ENCODE assay signal across 15 mouse cellular contexts in genomic region chr9:62537941-62538340, GRCm38 (mm10). TPM values are rescaled to one million over a fixed set of nuclear protein-coding genes. Genes with fewer than 3 reads are reported as not detected.
DNase-seq lines count a peak whose midpoint lies in the region; ATAC-seq and TF ChIP-seq lines count a peak whose summit lies in the region.
"Had no signal": no experiment of that assay in that cellular context is flagged by ENCODE, and none has a peak within 500 bp of the region (broad histone marks: within the 10 kb centered on the region; RNA-seq: fewer than 3 reads in every experiment).

No protein-coding gene starts in this region.

- H3K9ac ChIP-seq in hindbrain, postnatal 0 days (replicated peaks; ENCODE audit: low read length): no peak overlapping the region
- no peak overlapping the region for H3K9ac ChIP-seq in hindbrain, embryonic 11.5 days (ENCODE audit: low read depth, low read length)
- H3K9ac ChIP-seq in midbrain, postnatal 0 days (replicated peaks; ENCODE audit: low read length, poor library complexity, severe bottlenecking): no peak overlapping the region
- H3K9ac ChIP-seq in midbrain, embryonic 14.5 days (replicated peaks; ENCODE audit: low read length): no peak overlapping the region
- H3K9ac ChIP-seq: embryonic facial prominence, embryonic 15.5 days; heart, embryonic 12.5 days; liver, embryonic 14.5 days had no signal

- H3K27ac ChIP-seq in hindbrain, postnatal 0 days: peak overlapping the region; percentile 95; the same call in 1 of the 2 replicates
- H3K27ac ChIP-seq in hindbrain, embryonic 11.5 days (ENCODE audit: low read depth, low read length): no peak overlapping the region
- 0 out of 2 replicates have a peak overlapping the region, but pooled peaks have one; percentile 97 for H3K27ac ChIP-seq in midbrain, postnatal 0 days (ENCODE audit: low read depth, low read length)
- no peak overlapping the region for H3K27ac ChIP-seq in midbrain, embryonic 14.5 days (replicated peaks; ENCODE audit: low read depth, low read length)
- H3K27ac ChIP-seq in thymus, adult 2 months (ENCODE audit: control insufficient read depth, insufficient read depth, low read length): no peak overlapping the region
- H3K27ac ChIP-seq: liver, embryonic 14.5 days had no signal

- no peak for TF ChIP-seq POLR2A in thymus, adult 2 months (IDR thresholded peaks at IDR 0.05; ENCODE audit: control insufficient read depth, extremely low read depth, insufficient read depth, low read length, poor library complexity)

- peaks cover 53% of the 10 kb centered on the region for H3K4me1 ChIP-seq in hindbrain, postnatal 0 days (ENCODE audit: insufficient read depth, low read length)
- H3K4me1 ChIP-seq in hindbrain, embryonic 11.5 days (replicated peaks; ENCODE audit: control insufficient read depth, insufficient read depth, low read length): peaks cover 13% of the 10 kb centered on the region
- peaks cover 14% of the 10 kb centered on the region for H3K4me1 ChIP-seq in midbrain, postnatal 0 days (ENCODE audit: insufficient read depth, low read length)
- peaks cover 46% of the 10 kb centered on the region for H3K4me1 ChIP-seq in midbrain, embryonic 14.5 days (ENCODE audit: control insufficient read depth, insufficient read depth, low read length)
- peaks cover 41% of the 10 kb centered on the region for H3K4me1 ChIP-seq in thymus, adult 2 months (replicated peaks; ENCODE audit: control insufficient read depth, insufficient read depth, low read length)

- no peak for ATAC-seq in hindbrain, postnatal 0 days
- ATAC-seq in hindbrain, embryonic 11.5 days (ENCODE audit: low FRiP score): no peak
- no peak for ATAC-seq in midbrain, postnatal 0 days (ENCODE audit: low FRiP score)
- ATAC-seq in midbrain, embryonic 14.5 days (ENCODE audit: low FRiP score, low TSS enrichment): no peak

- no peak for DNase-seq in hindbrain, postnatal 0 days (ENCODE audit: low spot score)
- DNase-seq in hindbrain, embryonic 11.5 days (ENCODE audit: low spot score): no peak
- DNase-seq in midbrain, postnatal 0 days (ENCODE audit: low spot score): no peak
- no peak for DNase-seq in midbrain, embryonic 14.5 days
- DNase-seq in thymus, adult 2 months: peak; percentile 47
- DNase-seq in thymus, postnatal 36 days: peak; percentile 51 to 73
- no peak for DNase-seq in natural killer cell, adult 2 months (ENCODE audit: low spot score in 2 of 2)
- DNase-seq: adrenal gland, adult 2 months; gastrocnemius, adult 2 months; heart, postnatal 14 days; right cerebral cortex, postnatal 25 days had no signal

- H3K27me3 ChIP-seq in hindbrain, postnatal 0 days (ENCODE audit: insufficient read depth, low read length): no peaks in the 10 kb centered on the region
- H3K27me3 ChIP-seq in hindbrain, embryonic 11.5 days (ENCODE audit: control insufficient read depth, insufficient read depth, low read length): no peaks in the 10 kb centered on the region
- no peaks in the 10 kb centered on the region for H3K27me3 ChIP-seq in midbrain, postnatal 0 days (ENCODE audit: insufficient read depth, low read length)
- H3K27me3 ChIP-seq in midbrain, embryonic 14.5 days (ENCODE audit: control insufficient read depth, insufficient read depth, low read length): no peaks in the 10 kb centered on the region
- no peaks in the 10 kb centered on the region for H3K27me3 ChIP-seq in thymus, adult 2 months (ENCODE audit: control insufficient read depth, insufficient read depth, low read length)
- H3K27me3 ChIP-seq: embryonic facial prominence, embryonic 15.5 days; neural tube, embryonic 12.5 days had no signal

- WGBS in hindbrain, postnatal 0 days: 72% methylated on average over 6 of the region's 6 CpGs
- 84% methylated on average over 6 of the region's 6 CpGs for WGBS in hindbrain, embryonic 11.5 days
- WGBS in midbrain, postnatal 0 days: 85% methylated on average over 6 of the region's 6 CpGs
- WGBS in midbrain, embryonic 14.5 days: 84% methylated on average over 6 of the region's 6 CpGs
- WGBS in thymus, adult 2 months: 66% methylated on average over 6 of the region's 6 CpGs

- H3K4me3 ChIP-seq in hindbrain, postnatal 0 days (ENCODE audit: low read length): no peak overlapping the region
- no peak overlapping the region for H3K4me3 ChIP-seq in hindbrain, embryonic 11.5 days (ENCODE audit: low read depth, low read length)
- H3K4me3 ChIP-seq in midbrain, postnatal 0 days (ENCODE audit: low read depth, low read length): no peak overlapping the region
- no peak overlapping the region for H3K4me3 ChIP-seq in midbrain, embryonic 14.5 days (replicated peaks; ENCODE audit: low read depth, low read length)
- no peak overlapping the region for H3K4me3 ChIP-seq in thymus, adult 2 months (ENCODE audit: control insufficient read depth, insufficient read depth, low read length)
- H3K4me3 ChIP-seq: heart, embryonic 12.5 days had no signal

- TF ChIP-seq CTCF in hindbrain, postnatal 0 days (IDR thresholded peaks at IDR 0.05; ENCODE audit: low read depth): no peak
- no peak for TF ChIP-seq CTCF in midbrain, postnatal 0 days (IDR thresholded peaks at IDR 0.05)
- no peak for TF ChIP-seq CTCF in thymus, adult 2 months (IDR thresholded peaks at IDR 0.05; ENCODE audit: borderline replicate concordance, control insufficient read depth, extremely low read depth, insufficient read depth, low read length, poor library complexity)

- peak overlapping the region; percentile 93; the same call in 1 of the 2 replicates for H3K4me2 ChIP-seq in hindbrain, postnatal 0 days (ENCODE audit: low read depth, low read length)
- no peak overlapping the region for H3K4me2 ChIP-seq in hindbrain, embryonic 11.5 days (replicated peaks; ENCODE audit: low read depth, low read length)
- H3K4me2 ChIP-seq in midbrain, postnatal 0 days (ENCODE audit: low read depth, low read length, poor library complexity, severe bottlenecking): no peak overlapping the region; the same call in 1 of the 2 replicates
- H3K4me2 ChIP-seq in midbrain, embryonic 14.5 days (ENCODE audit: low read length): no peak overlapping the region

- H3K36me3 ChIP-seq in hindbrain, postnatal 0 days (ENCODE audit: insufficient read depth, low read length): no peaks in the 10 kb centered on the region
- H3K36me3 ChIP-seq in hindbrain, embryonic 11.5 days (ENCODE audit: control insufficient read depth, insufficient read depth, low read length): no peaks in the 10 kb centered on the region
- H3K36me3 ChIP-seq in midbrain, postnatal 0 days (ENCODE audit: insufficient read depth, low read length): no peaks in the 10 kb centered on the region
- no peaks in the 10 kb centered on the region for H3K36me3 ChIP-seq in midbrain, embryonic 14.5 days (ENCODE audit: control insufficient read depth, insufficient read depth, low read length)
- H3K36me3 ChIP-seq in thymus, adult 2 months (ENCODE audit: control insufficient read depth, insufficient read depth, low read length): no peaks in the 10 kb centered on the region
- H3K36me3 ChIP-seq: embryonic facial prominence, embryonic 15.5 days; heart, embryonic 12.5 days; neural tube, embryonic 12.5 days had no signal

- H3K9me3 ChIP-seq in hindbrain, postnatal 0 days (ENCODE audit: low read length): no peaks in the 10 kb centered on the region
- H3K9me3 ChIP-seq in hindbrain, embryonic 11.5 days (ENCODE audit: control insufficient read depth, low read length): no peaks in the 10 kb centered on the region
- H3K9me3 ChIP-seq in midbrain, postnatal 0 days (ENCODE audit: low read length): no peaks in the 10 kb centered on the region
- H3K9me3 ChIP-seq in midbrain, embryonic 14.5 days (ENCODE audit: control insufficient read depth, low read length): no peaks in the 10 kb centered on the region
- H3K9me3 ChIP-seq: embryonic facial prominence, embryonic 15.5 days; heart, embryonic 12.5 days; neural tube, embryonic 12.5 days had no signal

RNA-seq across cellular contexts. Expression of gene Coro2b, which starts 1.1 kb away (rescaled TPM):
- total RNA-seq in hindbrain, postnatal 0 days (2014; rRNA removed): 42.6 and 47.2 TPM in 2 replicates
- 24.7 and 25.0 TPM in 2 replicates for polyA plus RNA-seq in hindbrain, postnatal 0 days (2015; fragmentation: Nextera tagmentation; extraction: Ambion mirVana)
- polyA plus RNA-seq in hindbrain, embryonic 11.5 days (2014; fragmentation: Nextera tagmentation; extraction: Ambion mirVana): 19.5 and 20.5 TPM in 2 replicates
- 36.2 and 45.8 TPM in 2 replicates for total RNA-seq in midbrain, postnatal 0 days (2014; rRNA removed)
- polyA plus RNA-seq in midbrain, postnatal 0 days (2015; fragmentation: Nextera tagmentation; extraction: Ambion mirVana): 21.4 and 22.8 TPM in 2 replicates
- 33.2 and 34.5 TPM in 2 replicates for polyA plus RNA-seq in midbrain, embryonic 14.5 days (2014; fragmentation: Nextera tagmentation; extraction: Ambion mirVana)
- polyA plus RNA-seq in thymus, adult 2 months (2012; rRNA removed): 18.1 and 18.2 TPM in 2 replicates

Comparison
In these comparisons a context has a peak if more than half of its experiments do, and no peak if none do; other contexts are left out.
1. H3K27ac ChIP-seq: peak in hindbrain, postnatal 0 days (single experiment) and midbrain, postnatal 0 days (single experiment); none in hindbrain, embryonic 11.5 days (single experiment), midbrain, embryonic 14.5 days (single experiment) and thymus, adult 2 months (single experiment).
2. DNase-seq: peak in thymus, adult 2 months (single experiment) and thymus, postnatal 36 days (2 of 2); none in hindbrain, postnatal 0 days (single experiment), hindbrain, embryonic 11.5 days (single experiment), midbrain, postnatal 0 days (single experiment), midbrain, embryonic 14.5 days (single experiment) and natural killer cell, adult 2 months (0 of 2).